Mouse (Mus musculus): ENCODE measurements around the gene Rabepk. TPM values are rescaled to one million over a fixed set of nuclear protein-coding genes. Genes with fewer than 3 reads are reported as not detected.
A peak's percentile ranks its signal among the peaks of the same experiment; 100 is the strongest.
"Not testable (repeated sequence)": the region's sequence is repeated elsewhere in the genome, so short reads cannot be mapped to it uniquely, and the experiment has no call there.

The Rabepk gene
- polyA plus RNA-seq (2017; shearing (Covaris generic)) = 10 to 100 TPM; 49.8 to 60.5 TPM

GRCm38 (mm10) chr2:34799357-34800256, at the start of gene Rabepk:
Rabepk (minus strand) TSS chr2:34799912.
- ATAC-seq = peak; percentile 77

DNA sequence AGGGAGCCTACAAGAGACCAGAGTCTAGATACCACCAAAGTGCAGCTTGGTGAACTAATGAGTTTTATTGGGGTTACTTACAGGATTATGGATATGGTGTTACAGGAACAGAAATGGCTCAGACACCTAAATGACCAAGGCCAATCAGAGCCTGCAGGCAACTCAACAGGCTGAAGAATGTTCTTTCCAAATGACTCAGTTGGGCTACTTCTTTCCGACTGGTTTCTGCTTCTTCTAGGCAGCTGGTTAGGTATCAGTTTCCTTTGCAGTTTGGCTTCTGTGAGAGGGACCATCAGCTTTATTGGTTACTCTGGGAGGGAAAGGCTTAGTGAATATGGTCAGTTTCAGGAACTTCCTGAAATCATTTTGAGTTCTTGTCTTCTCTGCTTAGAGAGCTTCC, 48.0 kb upstream of the Rabepk start:
- ATAC-seq = no peak

- no peak for ATAC-seq
These were observed 43.7 kb upstream of the Rabepk start for GRCm38 (mm10) chr2:34843211-34843939.

GRCm38 (mm10) chr2:34841706-34842105, 42.0 kb upstream of the Rabepk start:
- no peak for ATAC-seq

- not testable (repeated sequence) for ATAC-seq
These were observed 40.4 kb upstream of the Rabepk start for GRCm38 (mm10) chr2:34840143-34840542.

GRCm38 (mm10) chr2:34835669-34836068, 36.0 kb upstream of the Rabepk start:
- no peak for ATAC-seq

GRCm38 (mm10) chr2:34833624-34834023, 33.9 kb upstream of the Rabepk start:
- ATAC-seq = no peak

GRCm38 (mm10) chr2:34832766-34833457, 33.2 kb upstream of the Rabepk start, which contains the start of gene Gm34653:
Gm34653 (plus strand) TSS chr2:34833007.
- not testable (repeated sequence) for ATAC-seq

GRCm38 (mm10) chr2:34830066-34830465, 30.4 kb upstream of the Rabepk start:
- ATAC-seq = not testable (repeated sequence)

DNA sequence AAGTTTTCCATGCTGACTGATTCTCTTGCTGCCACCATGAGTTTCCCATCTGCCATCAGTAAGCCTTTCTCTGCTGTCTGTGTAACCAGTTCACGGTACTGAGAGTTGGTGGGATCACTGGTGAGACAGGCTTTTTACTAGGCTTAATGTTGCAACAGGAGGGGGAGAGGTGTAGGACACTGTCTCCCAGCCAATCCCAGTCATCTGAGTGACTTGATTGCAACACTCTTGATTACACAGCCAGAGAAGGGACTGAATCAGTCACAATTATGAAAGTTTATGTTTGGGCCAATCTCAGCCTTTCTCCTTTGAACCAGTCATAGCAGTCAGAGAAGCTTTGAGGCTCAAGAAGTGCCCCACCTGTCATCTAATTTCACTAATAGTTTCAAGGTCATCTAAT, 28.3 kb upstream of the Rabepk start:
- ATAC-seq = no peak

DNA sequence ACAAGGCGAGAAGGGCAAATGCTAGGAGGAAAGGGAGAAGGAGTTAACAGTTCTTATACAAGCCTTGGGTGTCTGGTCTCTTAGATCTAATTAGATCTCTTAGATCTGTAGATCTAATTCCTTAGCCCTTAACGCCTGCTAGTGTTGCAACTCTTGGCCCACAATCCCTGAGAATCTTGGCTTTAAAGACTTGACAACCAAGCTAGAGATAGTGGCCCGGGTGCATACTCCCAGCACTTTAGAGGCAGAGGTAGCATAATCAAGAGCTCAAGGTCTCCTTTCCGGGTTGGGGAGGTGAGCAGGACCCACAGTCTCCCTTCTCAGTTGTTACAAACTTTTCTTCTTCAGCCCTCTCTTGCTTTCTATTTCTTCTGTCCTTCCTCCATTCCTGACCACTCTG, 27.9 kb upstream of the Rabepk start:
- no peak for ATAC-seq

DNA sequence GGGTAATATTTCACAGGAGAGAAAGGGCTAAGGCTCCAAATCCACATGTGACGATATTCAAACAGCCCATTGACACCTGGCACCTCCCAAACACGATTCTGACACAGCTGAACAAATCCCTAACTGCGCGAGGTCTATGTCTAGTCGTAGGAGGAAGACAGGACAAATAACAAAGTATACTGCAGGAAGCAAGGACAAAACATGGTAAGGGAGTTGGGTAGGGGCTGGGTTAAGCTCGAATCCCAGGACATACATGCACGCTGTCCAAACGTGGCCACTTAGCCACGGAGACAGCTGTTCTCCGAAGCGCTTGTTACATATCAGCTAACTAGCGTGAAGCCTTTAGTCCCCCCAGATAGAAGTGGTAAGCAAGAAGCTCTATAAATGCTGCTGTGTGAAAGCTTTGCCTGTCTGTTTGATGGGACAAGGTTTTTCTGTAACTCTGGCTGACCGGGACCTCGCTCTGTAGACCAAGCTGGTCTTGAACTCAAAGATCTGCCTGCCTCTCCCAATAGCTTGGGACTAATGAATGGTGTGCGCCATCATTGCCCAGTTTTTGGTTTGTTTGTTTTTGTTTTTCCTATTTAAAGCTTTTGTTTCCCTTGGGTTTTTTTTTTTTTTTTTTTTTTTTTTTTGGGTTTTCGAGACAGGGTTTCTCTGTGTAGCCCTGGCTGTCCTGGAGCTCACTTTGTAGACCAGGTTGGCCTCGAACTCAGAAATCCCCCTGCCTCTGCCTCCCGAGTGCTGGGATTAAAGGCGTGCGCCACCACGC, 26.9 kb upstream of the Rabepk start:
- ATAC-seq = peak; percentile 21

- ATAC-seq = peak; percentile 98
These were observed 26.2 kb upstream of the Rabepk start, which contains the start of gene Fbxw2 for GRCm38 (mm10) chr2:34825827-34826459. Fbxw2 (minus strand) TSS chr2:34826311.

- no peak for ATAC-seq
These were observed 18.8 kb upstream of the Rabepk start for GRCm38 (mm10) chr2:34818492-34818891.

DNA sequence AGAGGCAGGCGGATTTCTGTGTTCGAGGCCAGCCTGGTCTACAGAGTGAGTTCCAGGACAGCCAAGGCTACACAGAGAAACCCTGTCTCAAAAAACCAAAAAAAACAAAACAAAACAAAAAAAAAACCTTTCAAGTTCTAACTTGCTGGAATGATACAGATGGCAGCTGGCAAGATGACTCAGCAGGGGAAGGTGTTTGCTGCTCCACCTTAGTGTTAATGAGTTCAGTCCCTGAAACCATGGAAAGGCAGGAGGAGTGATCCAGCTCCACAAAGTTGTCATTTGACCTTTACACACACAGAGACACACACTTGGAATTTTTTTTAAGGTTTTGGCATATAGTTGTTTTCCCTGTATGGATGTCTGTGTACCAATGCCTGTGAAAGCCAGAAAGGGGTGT, 16.2 kb upstream of the Rabepk start:
- ATAC-seq = not testable (repeated sequence)

- ATAC-seq = no peak
These were observed 13.0 kb upstream of the Rabepk start for GRCm38 (mm10) chr2:34812706-34813105.

DNA sequence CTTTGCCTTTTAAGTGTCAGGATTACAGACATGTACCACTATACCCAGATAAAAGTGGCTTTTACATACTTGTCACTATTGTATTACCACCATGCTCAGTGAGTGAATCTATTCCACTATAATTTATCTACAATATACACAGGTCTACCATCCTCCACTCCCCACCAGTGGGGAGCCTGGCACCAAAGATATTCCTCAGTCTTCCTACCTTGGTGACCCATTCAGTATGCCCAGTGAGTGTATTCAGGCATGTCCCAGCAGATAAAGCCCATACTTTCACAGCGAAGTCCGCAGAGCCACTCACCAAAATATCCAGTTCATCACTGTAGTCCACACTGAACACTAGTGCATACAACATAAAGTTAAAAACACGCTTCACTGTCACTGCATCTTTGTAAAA, 11.1 kb upstream of the Rabepk start:
- no peak for ATAC-seq

GRCm38 (mm10) chr2:34809568-34809967, 9.9 kb upstream of the Rabepk start:
- ATAC-seq = no peak

- ATAC-seq = peak; percentile 26
These were observed 8.3 kb upstream of the Rabepk start for GRCm38 (mm10) chr2:34808057-34808456.

- ATAC-seq = no peak
These were observed 5.7 kb upstream of the Rabepk start for GRCm38 (mm10) chr2:34805364-34805950.

- ATAC-seq = no peak
These were observed 5.1 kb upstream of the Rabepk start for GRCm38 (mm10) chr2:34804815-34805214.
